Mouse (Mus musculus): Measurements from ENCODE around the gene Mall. TPM values are rescaled to one million over a fixed set of nuclear protein-coding genes. Genes with fewer than 3 reads are reported as not detected.

Gene Mall
- 0.17 and 0.22 TPM in 2 replicates for polyA plus RNA-seq (2014; fragmentation: Nextera tagmentation; extraction: Ambion mirVana)

GRCm38 (mm10) chr2:127729671-127730070 is at the start of gene Mall:
Gene Mall, minus strand, starts transcription at chr2:127729932.
- Histone ChIP-seq H3K4me2 (peak within 1 kb of the TSS; percentile 52), H3K4me3 (ENCODE audit: low read depth, low read length) (0 out of 2 replicates have a peak within 1 kb of the TSS, but pooled peaks have one; percentile 4), H3K4me1 (replicated peaks; ENCODE audit: control insufficient read depth, insufficient read depth, low read length) (no peaks in the 10 kb centered on the region), H3K27me3 (replicated peaks; ENCODE audit: control insufficient read depth, insufficient read depth, low read length) (peaks cover 21% of the 10 kb centered on the region), H3K36me3 (ENCODE audit: control insufficient read depth, insufficient read depth, low read length) (no peaks in the 10 kb centered on the region), H3K9me3 (ENCODE audit: control insufficient read depth, low read length) (no peaks in the 10 kb centered on the region), H3K9ac (ENCODE audit: low read depth, low read length) (no peak within 1 kb of the TSS), H3K27ac (ENCODE audit: low read depth, low read length) (no peak within 1 kb of the TSS)
- WGBS = 3% methylated on average over 26 of the region's 26 CpGs
- ATAC-seq (replicated peaks; ENCODE audit: low FRiP score) (no peak), DNase-seq (ENCODE audit: low spot score) (no peak)

DNA sequence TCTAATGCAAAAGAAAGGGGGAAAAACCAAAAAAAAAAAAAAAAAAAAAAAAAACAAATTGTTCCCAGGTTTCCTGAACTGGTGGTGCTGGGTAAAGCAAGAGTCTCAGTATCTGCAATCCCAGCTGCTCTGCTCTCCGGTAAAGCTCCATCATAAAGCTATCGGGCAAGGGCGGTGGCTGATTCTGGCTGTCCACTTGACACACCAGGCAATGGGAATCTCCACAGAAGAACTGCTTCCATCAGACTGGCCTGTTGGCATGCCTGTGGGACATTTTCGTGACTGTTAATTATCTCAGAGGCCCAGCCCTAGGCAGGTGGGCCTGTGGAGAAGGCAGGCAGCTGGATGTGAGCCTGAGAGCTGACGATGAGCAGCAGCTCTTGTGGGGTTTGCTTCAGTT is 48.7 kb upstream of the Mall start:
- Histone ChIP-seq H3K36me3 (ENCODE audit: control insufficient read depth, insufficient read depth, low read length) (peaks cover 3% of the 10 kb centered on the region; the same call in 1 of the 2 replicates), H3K4me2 (no peak overlapping the region), H3K27me3 (replicated peaks; ENCODE audit: control insufficient read depth, insufficient read depth, low read length) (no peaks in the 10 kb centered on the region), H3K9me3 (ENCODE audit: control insufficient read depth, low read length) (no peaks in the 10 kb centered on the region), H3K4me3 (ENCODE audit: low read depth, low read length) (no peak overlapping the region), H3K27ac (ENCODE audit: low read depth, low read length) (no peak overlapping the region), H3K9ac (ENCODE audit: low read depth, low read length) (no peak overlapping the region), H3K4me1 (replicated peaks; ENCODE audit: control insufficient read depth, insufficient read depth, low read length) (no peaks in the 10 kb centered on the region; the same call in 1 of the 2 replicates)
- DNase-seq (ENCODE audit: low spot score) (no peak), ATAC-seq (replicated peaks; ENCODE audit: low FRiP score) (no peak)
- 82% methylated on average over 5 of the region's 5 CpGs for WGBS

GRCm38 (mm10) chr2:127775013-127775412 is 45.3 kb upstream of the Mall start:
- H3K9me3 ChIP-seq (ENCODE audit: control insufficient read depth, low read length) = no peaks in the 10 kb centered on the region
- H3K4me1 ChIP-seq (replicated peaks; ENCODE audit: control insufficient read depth, insufficient read depth, low read length) = no peaks in the 10 kb centered on the region; the same call in 1 of the 2 replicates
- no peaks in the 10 kb centered on the region for H3K27me3 ChIP-seq (replicated peaks; ENCODE audit: control insufficient read depth, insufficient read depth, low read length)
- H3K4me2 ChIP-seq = no peak overlapping the region
- H3K36me3 ChIP-seq (ENCODE audit: control insufficient read depth, insufficient read depth, low read length) = peaks cover 3% of the 10 kb centered on the region; the same call in 1 of the 2 replicates
- ATAC-seq (replicated peaks; ENCODE audit: low FRiP score) (no peak), DNase-seq (ENCODE audit: low spot score) (no peak)
- H3K27ac ChIP-seq (ENCODE audit: low read depth, low read length) = no peak overlapping the region
- no peak overlapping the region for H3K4me3 ChIP-seq (ENCODE audit: low read depth, low read length)
- no peak overlapping the region for H3K9ac ChIP-seq (ENCODE audit: low read depth, low read length)
- WGBS = 90% methylated on average over 3 of the region's 3 CpGs

- no peak overlapping the region for H3K27ac ChIP-seq (ENCODE audit: low read depth, low read length)
- H3K9me3 ChIP-seq (ENCODE audit: control insufficient read depth, low read length) = no peaks in the 10 kb centered on the region
- H3K4me1 ChIP-seq (replicated peaks; ENCODE audit: control insufficient read depth, insufficient read depth, low read length) = no peaks in the 10 kb centered on the region; the same call in 1 of the 2 replicates
- no peak overlapping the region for H3K4me3 ChIP-seq (ENCODE audit: low read depth, low read length)
- no peak overlapping the region for H3K9ac ChIP-seq (ENCODE audit: low read depth, low read length)
- H3K4me2 ChIP-seq = no peak overlapping the region; the same call in 1 of the 2 replicates
- DNase-seq (ENCODE audit: low spot score) (no peak), ATAC-seq (replicated peaks; ENCODE audit: low FRiP score) (no peak)
- 53% methylated on average over 1 of the region's 1 CpGs for WGBS
- no peaks in the 10 kb centered on the region for H3K27me3 ChIP-seq (replicated peaks; ENCODE audit: control insufficient read depth, insufficient read depth, low read length)
- peaks cover 3% of the 10 kb centered on the region; the same call in 1 of the 2 replicates for H3K36me3 ChIP-seq (ENCODE audit: control insufficient read depth, insufficient read depth, low read length)
These were observed 44.8 kb upstream of the Mall start for GRCm38 (mm10) chr2:127774578-127774941.

DNA sequence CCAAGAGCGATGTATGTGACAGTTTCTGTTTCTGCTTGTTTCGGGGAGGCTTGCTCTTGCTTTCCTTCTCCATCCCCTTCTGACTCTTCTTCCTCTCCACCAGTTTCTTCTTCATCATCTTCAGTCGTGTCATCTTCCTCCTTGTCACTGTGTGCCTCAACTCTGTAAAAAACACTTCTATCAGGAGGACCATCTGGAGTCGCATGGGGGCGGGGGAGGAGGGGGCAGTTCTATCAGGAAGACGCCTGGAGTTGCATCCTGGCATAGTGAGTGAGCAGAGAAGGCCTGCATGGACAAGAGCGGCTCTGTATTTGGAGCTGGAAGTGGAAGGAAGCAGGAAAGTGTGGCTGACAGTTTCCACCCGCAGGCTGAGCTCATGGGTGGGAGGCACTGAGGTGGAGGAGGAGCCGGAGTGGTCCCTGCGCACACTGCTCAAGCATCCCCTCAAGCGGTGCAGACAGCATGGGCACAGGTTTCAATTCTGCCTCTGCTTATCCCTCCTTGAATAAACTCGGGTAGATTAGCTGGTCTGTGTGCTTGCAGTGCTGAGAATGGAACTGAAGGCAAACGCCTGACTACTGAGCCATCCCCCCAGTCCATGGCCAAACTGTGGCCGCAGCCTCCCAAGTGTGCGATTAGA is 44.3 kb upstream of the Mall start:
- Histone ChIP-seq H3K27ac (ENCODE audit: low read depth, low read length) (peak overlapping the region; percentile 45), H3K9ac (ENCODE audit: low read depth, low read length) (no peak overlapping the region), H3K36me3 (ENCODE audit: control insufficient read depth, insufficient read depth, low read length) (peaks cover 3% of the 10 kb centered on the region; the same call in 1 of the 2 replicates), H3K9me3 (ENCODE audit: control insufficient read depth, low read length) (no peaks in the 10 kb centered on the region), H3K4me2 (peak overlapping the region; percentile 44), H3K27me3 (replicated peaks; ENCODE audit: control insufficient read depth, insufficient read depth, low read length) (no peaks in the 10 kb centered on the region), H3K4me1 (replicated peaks; ENCODE audit: control insufficient read depth, insufficient read depth, low read length) (no peaks in the 10 kb centered on the region; the same call in 1 of the 2 replicates), H3K4me3 (ENCODE audit: low read depth, low read length) (peak overlapping the region; percentile 8; the same call in 1 of the 2 replicates)
- ATAC-seq (replicated peaks; ENCODE audit: low FRiP score) = peak; percentile 86
- DNase-seq (ENCODE audit: low spot score) = no peak
- 45% methylated on average over 15 of the region's 15 CpGs for WGBS

DNA sequence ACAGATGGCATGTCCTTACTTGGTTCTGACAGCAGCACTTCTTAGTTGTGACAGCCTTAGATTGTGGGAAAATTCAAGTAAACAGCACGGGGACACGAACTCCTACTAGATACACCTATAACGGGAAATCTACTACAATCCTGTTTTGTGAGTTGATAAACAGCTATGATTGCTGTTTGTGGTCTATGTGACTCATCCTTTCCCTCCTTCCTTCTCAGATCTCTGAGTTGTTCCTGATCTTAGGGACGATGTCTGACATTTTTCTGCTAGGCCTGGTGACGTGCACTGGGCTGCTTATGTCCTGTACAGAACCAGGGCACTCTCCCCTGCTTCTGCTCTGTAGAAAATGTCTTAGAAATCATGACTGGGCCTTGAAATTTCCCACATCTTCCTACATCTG is 31.9 kb upstream of the Mall start:
- WGBS = 68% methylated on average over 5 of the region's 5 CpGs
- ATAC-seq (replicated peaks; ENCODE audit: low FRiP score) = no peak
- H3K4me1 ChIP-seq (replicated peaks; ENCODE audit: control insufficient read depth, insufficient read depth, low read length) = no peaks in the 10 kb centered on the region

DNA sequence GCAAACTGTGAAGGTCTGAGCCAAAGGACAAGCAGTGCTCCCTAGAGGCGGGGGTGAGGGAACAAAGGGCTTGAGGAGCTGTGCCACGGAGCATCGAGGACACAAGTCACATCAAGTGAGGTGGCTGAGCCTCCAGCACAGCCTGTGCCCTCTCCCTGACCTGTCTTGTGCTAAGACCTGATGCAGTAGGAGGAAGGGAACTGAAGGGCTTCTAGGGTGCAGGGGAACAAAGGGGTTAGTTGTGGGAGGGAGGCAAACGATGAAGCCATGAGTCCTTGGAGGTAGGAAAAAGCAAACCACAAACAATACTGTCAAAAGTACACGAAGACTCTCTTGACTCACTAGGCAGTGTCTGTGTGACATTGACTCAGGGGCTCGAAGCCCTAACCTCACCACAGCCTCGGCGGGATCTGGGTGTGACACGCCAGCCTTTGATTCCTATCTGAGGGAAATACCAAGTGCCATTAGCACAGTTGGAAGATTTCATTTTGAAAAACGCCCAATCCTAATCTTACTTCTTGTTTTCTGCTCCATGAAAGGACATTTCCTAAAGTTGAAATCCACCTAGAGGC is 30.8 kb upstream of the Mall start:
- Histone ChIP-seq H3K27me3 (replicated peaks; ENCODE audit: control insufficient read depth, insufficient read depth, low read length) (no peaks in the 10 kb centered on the region), H3K27ac (ENCODE audit: low read depth, low read length) (no peak overlapping the region), H3K4me3 (ENCODE audit: low read depth, low read length) (no peak overlapping the region), H3K9me3 (ENCODE audit: control insufficient read depth, low read length) (no peaks in the 10 kb centered on the region), H3K4me2 (no peak overlapping the region), H3K36me3 (ENCODE audit: control insufficient read depth, insufficient read depth, low read length) (no peaks in the 10 kb centered on the region; the same call in 1 of the 2 replicates), H3K9ac (ENCODE audit: low read depth, low read length) (no peak overlapping the region), H3K4me1 (replicated peaks; ENCODE audit: control insufficient read depth, insufficient read depth, low read length) (no peaks in the 10 kb centered on the region)
- no peak for ATAC-seq (replicated peaks; ENCODE audit: low FRiP score)
- WGBS = 52% methylated on average over 10 of the region's 10 CpGs
- no peak for DNase-seq (ENCODE audit: low spot score)

More for the DNA sequence above, 31.9 kb upstream of the Mall start:
- Histone ChIP-seq H3K27ac (ENCODE audit: low read depth, low read length) (no peak overlapping the region), H3K4me3 (ENCODE audit: low read depth, low read length) (no peak overlapping the region), H3K9ac (ENCODE audit: low read depth, low read length) (no peak overlapping the region), H3K9me3 (ENCODE audit: control insufficient read depth, low read length) (no peaks in the 10 kb centered on the region), H3K27me3 (replicated peaks; ENCODE audit: control insufficient read depth, insufficient read depth, low read length) (no peaks in the 10 kb centered on the region), H3K4me2 (no peak overlapping the region), H3K36me3 (ENCODE audit: control insufficient read depth, insufficient read depth, low read length) (no peaks in the 10 kb centered on the region; the same call in 1 of the 2 replicates)
- DNase-seq (ENCODE audit: low spot score) = no peak

- Histone ChIP-seq H3K27ac (ENCODE audit: low read depth, low read length) (no peak overlapping the region), H3K4me2 (no peak overlapping the region), H3K9me3 (ENCODE audit: control insufficient read depth, low read length) (no peaks in the 10 kb centered on the region), H3K9ac (ENCODE audit: low read depth, low read length) (no peak overlapping the region), H3K4me3 (ENCODE audit: low read depth, low read length) (no peak overlapping the region), H3K36me3 (ENCODE audit: control insufficient read depth, insufficient read depth, low read length) (no peaks in the 10 kb centered on the region; the same call in 1 of the 2 replicates), H3K4me1 (replicated peaks; ENCODE audit: control insufficient read depth, insufficient read depth, low read length) (no peaks in the 10 kb centered on the region), H3K27me3 (replicated peaks; ENCODE audit: control insufficient read depth, insufficient read depth, low read length) (no peaks in the 10 kb centered on the region)
- WGBS = 85% methylated on average over 6 of the region's 6 CpGs
- DNase-seq (ENCODE audit: low spot score) = no peak
- ATAC-seq (replicated peaks; ENCODE audit: low FRiP score) = no peak
These were observed 30.3 kb upstream of the Mall start for GRCm38 (mm10) chr2:127760014-127760413.
